Mouse (Mus musculus) kidney, embryonic 15.5 days (tissue): Measurements from ENCODE around the gene Catsperz. TPM values are rescaled to one million over a fixed set of nuclear protein-coding genes. Genes with fewer than 3 reads are reported as not detected.

ENCODE experiments used
- ATAC-seq: fragments of 200-750 bp; cut with Nextera tagmentation; replicated peaks from 2 replicates; pipeline ENCODE4 v1.8.0; 2017; ENCODE audit warnings: moderate TSS enrichment; ENCODE audit not compliant: low FRiP score
- H3K27ac ChIP-seq: fragments of 300-500 bp; sonication (generic); 2 replicates; pipeline ENCODE4 v1.5.1; 2015; ENCODE audit warnings: mild to moderate bottlenecking, inconsistent platforms
- H3K27me3 ChIP-seq: fragments of 300-500 bp; sonication (generic); 2 replicates; pipeline ENCODE4 v1.6.1; 2015; ENCODE audit warnings: inconsistent platforms
- H3K36me3 ChIP-seq: fragments of 300-500 bp; sonication (generic); 2 replicates; pipeline ENCODE4 v1.6.1; 2015; ENCODE audit warnings: inconsistent platforms
- H3K4me1 ChIP-seq: fragments of 300-500 bp; sonication (generic); 2 replicates; pipeline ENCODE4 v1.6.1; 2015; ENCODE audit warnings: inconsistent platforms
- H3K4me2 ChIP-seq: fragments of 300-500 bp; sonication (generic); 2 replicates; pipeline ENCODE4 v1.6.1; 2015; ENCODE audit warnings: moderate library complexity, mild to moderate bottlenecking, inconsistent platforms
- H3K4me3 ChIP-seq: fragments of 300-500 bp; sonication (generic); replicated peaks from 2 replicates; pipeline ENCODE4 v1.5.1; 2015; ENCODE audit warnings: mild to moderate bottlenecking, inconsistent platforms
- H3K9ac ChIP-seq: fragments of 300-500 bp; sonication (generic); 2 replicates; pipeline ENCODE4 v1.6.1; 2015; ENCODE audit warnings: mild to moderate bottlenecking, inconsistent platforms
- H3K9me3 ChIP-seq: fragments of 300-500 bp; sonication (generic); replicated peaks from 2 replicates; pipeline ENCODE4 v1.6.1; 2016; ENCODE audit warnings: inconsistent platforms
- WGBS: fragments of 180-500 bp; shearing (Covaris S2); methylation state at CpG from one replicate; pipeline ENCODE4 v1.1.7; 2015; ENCODE audit warnings: mixed read lengths; 5-methylcytosine and 5-hydroxymethylcytosine counted together
- polyA plus RNA-seq: library from polyadenylated mRNA; unstranded; fragments of >200 nt; fragmentation: Nextera tagmentation; extraction: Ambion mirVana; gene quantifications from 2 replicates; pipeline ENCODE4 v1.2.1, GENCODE M21; 2015

Gene Catsperz
- polyA plus RNA-seq = 2.0 and 3.1 TPM in 2 replicates

DNA sequence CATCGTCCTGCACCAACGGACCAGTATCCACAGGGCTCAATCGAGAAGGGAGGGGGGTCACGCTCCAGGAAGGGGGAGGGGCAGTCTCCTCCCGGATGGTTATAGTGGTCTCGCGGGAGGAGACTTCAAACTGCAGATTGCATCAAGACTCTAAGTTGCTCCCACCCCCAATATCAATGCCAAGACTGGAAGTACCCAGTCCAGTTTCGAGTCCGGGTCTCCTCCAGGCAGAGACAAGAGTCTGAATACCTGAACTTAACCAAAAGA lies at the start of gene Catsperz:
Catsperz (minus strand) TSS at position 74 of the 267 bp plus-strand sequence.
- peak within 1 kb of the TSS; percentile 33 for H3K4me3 ChIP-seq
- no peaks in the 10 kb centered on the region for H3K36me3 ChIP-seq
- peak within 1 kb of the TSS; percentile 31 for H3K9ac ChIP-seq
- no peak for ATAC-seq
- 3% methylated on average over 9 of the region's 9 CpGs for WGBS
- H3K4me2 ChIP-seq = peak within 1 kb of the TSS; percentile 56
- peaks cover 75% of the 10 kb centered on the region for H3K27me3 ChIP-seq
- H3K27ac ChIP-seq = no peak within 1 kb of the TSS
- peaks cover 50% of the 10 kb centered on the region for H3K4me1 ChIP-seq
- H3K9me3 ChIP-seq = no peaks in the 10 kb centered on the region

- Histone ChIP-seq H3K9ac (peak within 1 kb of the TSS; percentile 66), H3K9me3 (no peaks in the 10 kb centered on the region), H3K27me3 (no peaks in the 10 kb centered on the region), H3K4me2 (peak within 1 kb of the TSS; percentile 84), H3K4me1 (peaks cover 72% of the 10 kb centered on the region), H3K36me3 (peaks cover 19% of the 10 kb centered on the region), H3K27ac (peak within 1 kb of the TSS; percentile 94), H3K4me3 (peak within 1 kb of the TSS; percentile 62)
- under 1% methylated on average over 62 of the region's 84 CpGs for WGBS
- ATAC-seq = peak; percentile 69
Measured at GRCm38 (mm10) chr19:6974211-6975205, 49.3 kb upstream of the Catsperz start, which contains the start of gene Ppp1r14b. Gene Ppp1r14b (plus strand): TSS chr19:6974968.

DNA sequence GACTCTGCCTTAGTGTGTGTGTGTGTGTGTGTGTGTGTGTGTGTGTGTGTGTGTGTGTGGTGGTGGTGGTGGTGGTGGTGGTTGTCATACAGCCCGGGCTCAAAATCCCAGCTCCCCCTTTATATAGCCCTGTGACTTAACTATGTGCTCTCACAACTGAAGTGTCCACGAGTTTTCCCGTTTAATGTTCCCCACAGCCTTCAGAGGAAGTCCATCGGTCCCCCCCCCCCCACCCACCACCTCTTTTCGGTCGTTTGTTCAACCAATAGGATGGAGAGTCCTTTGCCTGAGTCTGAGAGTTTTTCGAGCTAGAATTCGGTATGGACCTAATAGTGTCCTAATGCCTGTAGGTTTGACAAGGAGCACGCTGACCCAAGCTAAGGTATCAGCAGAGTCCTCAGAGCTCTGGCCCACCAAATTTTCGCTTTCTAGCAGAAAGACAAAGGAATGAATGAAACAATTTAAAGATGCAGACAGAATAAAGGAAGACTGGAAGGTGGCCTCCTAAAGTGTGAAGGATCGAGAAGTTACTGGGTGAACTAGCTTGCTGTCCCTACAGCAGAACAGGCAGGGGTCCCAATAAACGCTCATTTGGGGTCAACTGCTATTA lies 48.5 kb upstream of the Catsperz start:
- Histone ChIP-seq H3K27me3 (no peaks in the 10 kb centered on the region), H3K4me3 (peak overlapping the region; percentile 62), H3K36me3 (peaks cover 16% of the 10 kb centered on the region), H3K9ac (peak overlapping the region; percentile 66), H3K9me3 (no peaks in the 10 kb centered on the region), H3K27ac (peak overlapping the region; percentile 94), H3K4me1 (peaks cover 72% of the 10 kb centered on the region), H3K4me2 (peak overlapping the region; percentile 84)
- 28% methylated on average over 11 of the region's 12 CpGs for WGBS
- no peak for ATAC-seq

GRCm38 (mm10) chr19:6972247-6972917 lies 47.2 kb upstream of the Catsperz start:
- peaks cover 3% of the 10 kb centered on the region for H3K36me3 ChIP-seq
- WGBS = 72% methylated on average over 13 of the region's 13 CpGs
- H3K9me3 ChIP-seq = no peaks in the 10 kb centered on the region
- H3K4me3 ChIP-seq = no peak overlapping the region
- no peak overlapping the region for H3K4me2 ChIP-seq
- H3K27me3 ChIP-seq = no peaks in the 10 kb centered on the region
- no peak for ATAC-seq
- no peak overlapping the region for H3K9ac ChIP-seq
- peak overlapping the region; percentile 57; the same call in 1 of the 2 replicates for H3K27ac ChIP-seq
- H3K4me1 ChIP-seq = peaks cover 71% of the 10 kb centered on the region

- Histone ChIP-seq H3K4me1 (peaks cover 65% of the 10 kb centered on the region), H3K4me2 (0 out of 2 replicates have a peak overlapping the region, but pooled peaks have one; percentile 3), H3K27me3 (no peaks in the 10 kb centered on the region), H3K4me3 (no peak overlapping the region), H3K9ac (0 out of 2 replicates have a peak overlapping the region, but pooled peaks have one; percentile 7), H3K36me3 (peaks cover 3% of the 10 kb centered on the region), H3K9me3 (no peaks in the 10 kb centered on the region), H3K27ac (peak overlapping the region; percentile 57; the same call in 1 of the 2 replicates)
- 17% methylated on average over 6 of the region's 6 CpGs for WGBS
- no peak for ATAC-seq
Measured at GRCm38 (mm10) chr19:6971644-6972043, 46.5 kb upstream of the Catsperz start.

DNA sequence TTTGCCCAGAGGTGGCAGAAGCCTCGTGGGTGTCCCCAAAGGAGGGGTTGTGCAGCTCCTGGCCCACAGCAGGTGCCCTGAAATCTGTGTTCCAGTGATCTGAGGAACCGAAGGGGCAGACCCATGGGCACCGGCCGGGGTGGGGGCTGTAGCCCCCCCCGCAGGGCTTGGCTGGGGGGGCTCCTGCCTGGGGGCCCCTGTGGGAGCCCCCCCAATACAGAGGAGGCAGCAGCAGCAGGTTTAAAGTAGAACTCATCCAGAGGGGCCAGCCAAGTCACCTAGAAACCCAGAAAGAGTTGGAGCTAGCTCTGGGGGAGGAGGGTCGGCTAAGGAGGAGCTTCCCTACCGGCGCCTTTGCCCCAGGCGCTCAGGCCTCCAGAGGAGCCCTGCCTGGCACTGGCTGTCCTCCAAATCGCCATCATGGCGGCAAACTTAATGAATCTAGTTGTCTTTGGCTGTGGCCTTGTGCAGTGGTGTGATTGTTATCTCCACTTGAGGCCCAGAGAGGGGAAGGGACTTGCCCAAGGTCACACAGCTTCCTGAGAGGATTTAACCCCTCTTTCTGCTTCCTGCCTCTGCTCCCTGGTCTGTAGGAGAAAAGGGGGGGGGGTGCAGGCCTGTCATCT lies 45.4 kb upstream of the Catsperz start:
- peak overlapping the region; percentile 72 for H3K4me2 ChIP-seq
- peak overlapping the region; percentile 11; the same call in 1 of the 2 replicates for H3K27ac ChIP-seq
- peaks cover 13% of the 10 kb centered on the region for H3K36me3 ChIP-seq
- peaks cover 55% of the 10 kb centered on the region for H3K4me1 ChIP-seq
- H3K9me3 ChIP-seq = no peaks in the 10 kb centered on the region
- peak overlapping the region; percentile 78 for H3K4me3 ChIP-seq
- H3K9ac ChIP-seq = no peak overlapping the region
- H3K27me3 ChIP-seq = no peaks in the 10 kb centered on the region
- ATAC-seq = no peak
- WGBS = 21% methylated on average over 11 of the region's 11 CpGs

DNA sequence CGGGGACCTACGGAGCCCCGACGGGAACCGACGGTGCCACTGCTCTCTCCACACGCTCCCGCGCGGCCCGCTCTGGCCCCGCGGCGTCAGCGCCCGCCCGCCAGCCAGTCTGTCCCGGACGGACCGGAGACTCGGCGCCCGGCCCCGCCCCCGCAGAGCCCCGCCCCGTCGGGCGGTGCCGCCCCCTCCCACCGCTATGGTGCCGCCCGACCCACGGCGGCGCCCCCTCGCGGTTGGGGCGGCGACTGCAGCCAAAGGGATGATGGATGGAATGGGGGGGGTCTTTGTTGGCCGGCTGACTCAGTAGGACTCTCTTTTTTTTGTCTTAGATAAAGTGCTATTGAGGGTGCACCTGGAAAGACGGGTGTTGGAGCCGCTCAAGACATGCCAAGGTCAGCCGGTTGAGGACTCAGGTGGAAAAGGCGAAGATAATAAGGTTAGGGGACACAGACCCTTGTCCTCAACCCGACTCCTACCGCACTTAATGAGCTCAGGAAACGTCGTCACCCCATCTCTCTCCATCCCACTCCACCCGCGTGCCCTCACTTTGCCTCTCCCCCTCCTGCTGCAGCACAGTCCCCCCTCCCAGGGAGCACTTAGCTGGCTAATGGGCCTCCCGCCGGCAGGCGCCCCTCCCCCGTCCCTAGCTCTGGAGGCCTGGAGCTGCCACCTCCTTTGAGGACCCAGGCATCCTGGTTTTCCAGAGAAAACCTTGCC lies 44.6 kb upstream of the Catsperz start:
- H3K27me3 ChIP-seq = no peaks in the 10 kb centered on the region
- H3K4me3 ChIP-seq = peak overlapping the region; percentile 78
- H3K36me3 ChIP-seq = peaks cover 21% of the 10 kb centered on the region
- peak; percentile 40 for ATAC-seq
- H3K4me1 ChIP-seq = peaks cover 55% of the 10 kb centered on the region
- peak overlapping the region; percentile 72 for H3K4me2 ChIP-seq
- H3K9me3 ChIP-seq = no peaks in the 10 kb centered on the region
- WGBS = under 1% methylated on average over 54 of the region's 55 CpGs
- peak overlapping the region; percentile 61 for H3K27ac ChIP-seq
- peak overlapping the region; percentile 73 for H3K9ac ChIP-seq

GRCm38 (mm10) chr19:6969291-6969664 lies 44.1 kb upstream of the Catsperz start:
- H3K27me3 ChIP-seq = no peaks in the 10 kb centered on the region
- H3K4me1 ChIP-seq = peaks cover 55% of the 10 kb centered on the region
- ATAC-seq = peak; percentile 12
- peak overlapping the region; percentile 61 for H3K27ac ChIP-seq
- H3K36me3 ChIP-seq = peaks cover 26% of the 10 kb centered on the region
- H3K9me3 ChIP-seq = no peaks in the 10 kb centered on the region
- peak overlapping the region; percentile 72 for H3K4me2 ChIP-seq
- WGBS = 0% methylated on average over 20 of the region's 20 CpGs
- peak overlapping the region; percentile 73 for H3K9ac ChIP-seq
- peak overlapping the region; percentile 78 for H3K4me3 ChIP-seq

DNA sequence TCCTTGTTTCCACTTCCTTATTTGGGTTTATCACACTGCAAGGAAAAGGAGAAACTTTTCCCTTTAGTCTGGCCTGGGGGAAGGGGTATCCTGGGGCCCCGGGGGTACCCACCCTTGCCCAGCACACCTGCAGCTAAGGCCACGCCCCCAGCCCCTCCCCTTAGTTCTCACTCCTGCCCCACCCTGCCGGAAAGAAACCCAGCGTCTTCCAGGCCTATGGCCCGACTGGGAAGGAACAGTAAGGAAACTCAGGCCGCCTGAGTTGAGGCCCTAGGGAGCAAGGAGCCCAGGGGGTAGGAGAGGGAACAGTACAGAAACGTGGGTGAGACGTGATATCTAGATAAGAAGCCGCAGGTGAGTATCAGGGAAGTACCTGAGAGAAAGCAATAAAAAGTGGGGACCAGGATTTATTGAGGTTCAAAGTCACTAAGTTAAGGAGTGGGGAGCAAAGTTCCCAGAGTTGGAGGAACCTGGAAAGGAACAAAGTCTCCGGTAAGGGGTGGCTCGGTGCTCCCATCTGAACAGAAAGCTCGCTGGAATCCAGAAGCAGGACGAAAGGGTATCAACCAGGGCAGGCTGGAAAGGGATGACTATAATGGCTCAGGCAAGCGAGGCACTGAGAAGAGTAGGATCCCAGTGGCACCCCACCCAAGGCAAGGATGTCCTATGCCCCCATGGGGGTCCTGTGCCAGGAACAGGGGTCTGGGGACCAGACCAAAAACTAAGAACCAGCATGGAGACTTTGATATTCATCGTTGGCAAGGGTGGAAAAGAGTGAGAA lies 43.5 kb upstream of the Catsperz start:
- ATAC-seq = no peak
- peaks cover 32% of the 10 kb centered on the region for H3K36me3 ChIP-seq
- H3K4me2 ChIP-seq = peak overlapping the region; percentile 72
- peak overlapping the region; percentile 78 for H3K4me3 ChIP-seq
- H3K9ac ChIP-seq = peak overlapping the region; percentile 73
- H3K27me3 ChIP-seq = no peaks in the 10 kb centered on the region
- peaks cover 50% of the 10 kb centered on the region for H3K4me1 ChIP-seq
- H3K9me3 ChIP-seq = no peaks in the 10 kb centered on the region
- H3K27ac ChIP-seq = peak overlapping the region; percentile 61
- 7% methylated on average over 15 of the region's 15 CpGs for WGBS

DNA sequence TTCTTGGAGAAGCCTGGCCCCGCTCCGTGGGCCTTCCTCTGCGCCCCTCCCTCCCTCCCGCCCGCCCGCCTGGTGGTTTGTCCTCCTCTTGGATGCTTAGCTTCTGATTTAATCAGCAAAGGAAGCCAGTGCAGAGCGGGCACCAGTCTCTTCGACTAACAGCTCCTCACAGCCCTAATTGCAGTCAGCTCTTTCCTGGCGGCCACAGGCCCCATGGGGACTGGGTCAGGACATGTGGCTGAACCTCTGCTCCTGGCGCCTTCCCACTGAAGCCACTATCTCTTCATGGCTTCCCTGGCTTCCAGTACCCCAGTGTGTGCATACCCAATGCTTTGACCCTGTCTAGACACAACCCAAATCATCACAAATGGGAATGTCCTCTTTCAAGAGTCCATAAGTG lies 31.3 kb upstream of the Catsperz start:
- 82% methylated on average over 10 of the region's 10 CpGs for WGBS
- Histone ChIP-seq H3K4me1 (peaks cover 15% of the 10 kb centered on the region), H3K4me3 (no peak overlapping the region), H3K27me3 (no peaks in the 10 kb centered on the region), H3K27ac (no peak overlapping the region), H3K9me3 (no peaks in the 10 kb centered on the region), H3K9ac (no peak overlapping the region), H3K4me2 (no peak overlapping the region), H3K36me3 (peaks cover 73% of the 10 kb centered on the region)
- no peak for ATAC-seq
